Mouse (Mus musculus) E14TG2a.4 (cell line): ENCODE measurements around the gene Rps26.
"Not testable (repeated sequence)": the region's sequence is repeated elsewhere in the genome, so short reads cannot be mapped to it uniquely, and the experiment has no call there.

ENCODE experiments used
- CTCF ChIP-seq: conservative IDR thresholded peaks from 2 replicates; pipeline ENCODE4 v1.5.1; 2014; ENCODE audit warnings: low read length
- NANOG ChIP-seq: IDR thresholded peaks from 2 replicates; pipeline ENCODE4 v1.6.1; 2014; ENCODE audit warnings: borderline replicate concordance, low read length, mixed read lengths
- POU5F1 ChIP-seq: IDR thresholded peaks from 2 replicates; pipeline ENCODE4 v1.6.1; 2014; ENCODE audit warnings: low read length, borderline replicate concordance

DNA sequence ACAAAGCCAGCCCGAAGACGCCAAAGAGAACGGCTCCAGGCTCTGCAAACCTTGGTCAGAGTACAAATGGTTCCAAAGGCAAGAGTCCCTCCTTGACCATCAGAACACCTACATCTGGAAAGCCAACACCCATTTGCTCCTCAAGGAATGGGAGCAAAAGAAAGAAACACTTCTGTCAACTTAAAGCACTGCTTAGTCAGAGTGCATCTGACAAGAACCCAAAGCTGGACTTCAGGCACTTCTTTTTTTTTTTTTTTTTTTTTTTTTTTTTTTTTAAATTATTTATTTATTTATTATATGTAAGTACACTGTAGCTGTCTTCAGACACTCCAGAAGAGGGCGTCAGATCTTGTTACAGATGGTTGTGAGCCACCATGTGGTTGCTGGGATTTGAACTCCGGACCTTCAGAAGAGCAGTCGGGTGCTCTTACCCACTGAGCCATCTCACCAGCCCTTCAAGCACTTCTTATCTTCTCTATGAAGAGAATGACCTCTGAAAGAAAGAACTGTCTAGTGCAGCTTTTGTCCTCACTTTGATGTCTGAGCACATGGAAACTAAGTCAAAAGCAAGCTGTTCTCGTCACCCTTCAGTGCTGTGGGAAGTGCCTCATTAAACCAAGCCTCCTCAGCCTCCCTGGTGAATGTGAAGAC lies 10.6 kb downstream of the Rps26 start:
- not testable (repeated sequence) for TF ChIP-seq CTCF, POU5F1, NANOG
